Comparison of ENCODE assay signal across 42 mouse cellular contexts in the genomic region with DNA sequence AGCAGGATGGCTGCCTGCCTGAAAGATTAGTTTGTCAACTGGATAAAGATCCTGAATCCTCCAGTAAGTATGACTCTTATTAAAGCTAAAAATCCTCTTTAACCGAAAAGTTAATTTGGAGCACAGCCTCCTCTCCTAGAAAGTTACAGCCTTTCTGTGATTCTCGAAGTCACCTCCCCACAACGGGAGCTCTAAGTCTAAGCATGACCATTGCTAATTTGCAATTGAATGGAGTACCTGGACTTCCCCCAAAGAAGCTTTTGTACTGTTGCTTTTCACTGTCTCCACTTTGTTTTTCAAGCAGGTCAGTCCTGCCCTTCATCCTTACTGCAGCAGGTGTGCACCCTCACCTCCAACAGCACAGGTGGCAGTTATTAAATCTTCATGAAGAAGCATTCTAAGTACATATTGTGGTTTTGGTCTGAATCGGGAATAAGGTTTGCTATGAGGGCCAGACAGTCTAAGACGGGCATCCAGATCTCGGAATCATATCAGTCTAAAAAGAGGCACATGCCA. TPM values are rescaled to one million over a fixed set of nuclear protein-coding genes. Genes with fewer than 3 reads are reported as not detected.
"Had no signal": no experiment of that assay in that cellular context is flagged by ENCODE, and none has a peak within 500 bp of the region (broad histone marks: within the 10 kb centered on the region; RNA-seq: fewer than 3 reads in every experiment).

No protein-coding gene starts in this region.

- H3K4me2 ChIP-seq: heart, embryonic 12.5 days; hindbrain, embryonic 12.5 days; hindbrain, embryonic 14.5 days; kidney, embryonic 15.5 days; limb, embryonic 12.5 days; liver, embryonic 11.5 days; liver, embryonic 13.5 days had no signal

- H3K27ac ChIP-seq: heart, adult 2 months; hindbrain, embryonic 10.5 days; hindbrain, embryonic 12.5 days; hindbrain, embryonic 14.5 days; kidney, embryonic 15.5 days; kidney, postnatal 0 days; limb, embryonic 10.5 days; limb, embryonic 12.5 days; liver, embryonic 13.5 days had no signal

- H3K9me3 ChIP-seq: heart, embryonic 12.5 days; hindbrain, embryonic 10.5 days; hindbrain, embryonic 12.5 days; kidney, embryonic 15.5 days; limb, embryonic 10.5 days; limb, embryonic 12.5 days; liver, embryonic 13.5 days had no signal

- DNase-seq: gastrocnemius, postnatal 14 days; gastrocnemius, postnatal 36 days; heart, adult 11 months; heart, adult 2 months; heart, postnatal 10 days; heart, postnatal 4 days; kidney, adult 11 months; kidney, adult 2 months; kidney, adult 9 months; kidney, postnatal 14 days; kidney, postnatal 36 days; layer of hippocampus, adult 9-11 months; layer of hippocampus, postnatal 36 days; liver; liver, embryonic 13.5 days had no signal

- ATAC-seq: hindbrain, embryonic 16.5 days; inflammation-experienced regulatory T-cells, adult 6 months; intestine, embryonic 16.5 days had no signal

- H3K9ac ChIP-seq: heart, embryonic 12.5 days; hindbrain, embryonic 12.5 days; hindbrain, embryonic 14.5 days; kidney, embryonic 15.5 days; limb, embryonic 12.5 days; liver, embryonic 13.5 days had no signal

- H3K4me3 ChIP-seq: heart, adult 2 months; heart, embryonic 12.5 days; hindbrain, embryonic 10.5 days; hindbrain, embryonic 12.5 days; kidney, embryonic 15.5 days; limb, embryonic 10.5 days; limb, embryonic 12.5 days; liver, embryonic 13.5 days had no signal

- H3K4me1 ChIP-seq: heart, embryonic 12.5 days; hindbrain, embryonic 10.5 days; hindbrain, embryonic 12.5 days; kidney, embryonic 15.5 days; limb, embryonic 10.5 days; limb, embryonic 12.5 days; liver, embryonic 13.5 days had no signal

- H3K27me3 ChIP-seq: heart, embryonic 12.5 days; hindbrain, embryonic 12.5 days; kidney, embryonic 15.5 days; limb, embryonic 12.5 days; liver, embryonic 13.5 days had no signal

RNA-seq across cellular contexts. Expression of gene Il6, which starts 45.4 kb away (rescaled TPM):
- total RNA-seq: gastrocnemius, adult 8-10 months; gastrocnemius, postnatal 14 days; gastrocnemius, postnatal 36 days; heart, adult 2 months; heart, postnatal 10 days; heart, postnatal 25 days; layer of hippocampus, adult 18-20 months; layer of hippocampus, adult 8-10 months; layer of hippocampus, postnatal 14 days; layer of hippocampus, postnatal 36 days; left cerebral cortex, adult 18-20 months; left cerebral cortex, adult 8-10 months; left cerebral cortex, postnatal 14 days; left cerebral cortex, postnatal 36 days had no signal
- polyA plus RNA-seq: heart, adult 2 months; hindbrain, embryonic 10.5 days; hindbrain, embryonic 12.5 days; hindbrain, embryonic 16.5 days; kidney, adult 2 months; kidney, postnatal 0 days; large intestine, adult 2 months; limb, embryonic 10.5 days; limb, embryonic 12.5 days; liver, embryonic 11.5 days had no signal

RNA-seq across cellular contexts. Expression of gene Garem2, which starts 46.7 kb away (rescaled TPM):
- total RNA-seq: gastrocnemius, adult 18-20 months; gastrocnemius, adult 8-10 months; gastrocnemius, postnatal 36 days had no signal
- polyA plus RNA-seq: inflammation-experienced regulatory T-cells, adult 6 months had no signal

RNA-seq across cellular contexts. Expression of gene 3110082J24Rik, which starts 47.6 kb away (rescaled TPM):
- total RNA-seq: gastrocnemius, adult 18-20 months; gastrocnemius, adult 8-10 months; gastrocnemius, postnatal 14 days; gastrocnemius, postnatal 36 days; heart, adult 2 months; heart, postnatal 10 days; heart, postnatal 25 days; heart, postnatal 4 days had no signal
- polyA plus RNA-seq: gonadal fat pad, adult 2 months; heart, adult 2 months; heart, embryonic 12.5 days; heart, embryonic 14.5 days; heart, embryonic 16.5 days; inflammation-experienced regulatory T-cells, adult 6 months; intestine, embryonic 16.5 days; kidney, adult 2 months; kidney, embryonic 15.5 days; kidney, postnatal 0 days; large intestine, adult 2 months; limb, embryonic 10.5 days; limb, embryonic 12.5 days; limb, embryonic 14.5 days; liver, embryonic 11.5 days; liver, embryonic 13.5 days had no signal
